Mouse (Mus musculus) CH12.LX (cell line): Measurements from ENCODE around the gene Ttn. TPM values are rescaled to one million over a fixed set of nuclear protein-coding genes. Genes with fewer than 3 reads are reported as not detected.
A peak's percentile ranks its signal among the peaks of the same experiment; 100 is the strongest.

ENCODE experiments used
- DNase-seq: peaks from one replicate; pipeline ENCODE4 v3.0.0-alpha.2; 2013; ENCODE audit errors: extremely low read depth
- H3K27ac ChIP-seq: 2 replicates; pipeline ENCODE4 v1.5.1; 2012; ENCODE audit warnings: low read depth, mild to moderate bottlenecking, control low read depth, moderate library complexity; ENCODE audit not compliant: insufficient read depth
- H3K27me3 ChIP-seq: replicated peaks from 2 replicates; pipeline ENCODE3; 2012; ENCODE audit warnings: inconsistent platforms
- H3K36me3 ChIP-seq, 2 experiments: replicated peaks in 1 of 2; 2 replicates each; pipeline versions ENCODE3 to v1.6.1; 2012; ENCODE audit warnings: inconsistent platforms in 1 of 2, low read length in 1 of 2, mild to moderate bottlenecking in 1 of 2, mixed read lengths in 1 of 2, moderate library complexity in 1 of 2; ENCODE audit not compliant: control insufficient read depth in 1 of 2, insufficient read depth in 1 of 2
- H3K4me1 ChIP-seq, 2 experiments: 2 replicates each; pipeline ENCODE4 v1.6.1; 2012; ENCODE audit warnings: inconsistent platforms in 1 of 2, moderate library complexity in 1 of 2; ENCODE audit not compliant: insufficient read depth in 2 of 2, control insufficient read depth in 1 of 2
- H3K4me2 ChIP-seq: 2 replicates; pipeline ENCODE4 v1.6.1; 2012; ENCODE audit warnings: low read depth, mild to moderate bottlenecking, control low read depth; ENCODE audit not compliant: poor library complexity, insufficient read depth, severe bottlenecking
- H3K4me3 ChIP-seq, 3 experiments: fragments of 150-350 bp in 1 of 3; sonication (generic) in 1 of 3; replicated peaks in 1 of 3; 2 replicates each; pipeline versions ENCODE3 to v1.5.1; 2011 to 2012; ENCODE audit warnings: low read depth in 2 of 3, low read length in 2 of 3, mild to moderate bottlenecking in 2 of 3, moderate library complexity in 2 of 3, control low read depth in 1 of 3, improper control_type of control experiment in 1 of 3, inconsistent platforms in 1 of 3, mixed read lengths in 1 of 3; ENCODE audit not compliant: poor library complexity in 1 of 3
- H3K79me2 ChIP-seq: replicated peaks from 2 replicates; pipeline ENCODE4 v1.6.1; 2012; ENCODE audit warnings: mild to moderate bottlenecking, moderate library complexity; ENCODE audit not compliant: control insufficient read depth, poor library complexity, insufficient read depth, severe bottlenecking; ENCODE audit errors: extremely low read depth
- H3K9ac ChIP-seq: 2 replicates; pipeline ENCODE4 v1.6.1; 2012; ENCODE audit warnings: low read depth, mild to moderate bottlenecking, control low read depth, moderate library complexity; ENCODE audit not compliant: insufficient read depth
- H3K9me3 ChIP-seq: replicated peaks from 2 replicates; pipeline ENCODE3; 2012; ENCODE audit warnings: low read length, inconsistent platforms, mixed read lengths
- BHLHE40 ChIP-seq: IDR thresholded peaks from 2 replicates; pipeline ENCODE4 v1.6.1; 2011; ENCODE audit warnings: mild to moderate bottlenecking, low read depth, low read length, improper control_type of control experiment
- CHD1 ChIP-seq: IDR thresholded peaks from 2 replicates; pipeline ENCODE4 v1.6.1; 2012; ENCODE audit warnings: low read depth, low read length, improper control_type of control experiment, inconsistent platforms
- CHD2 ChIP-seq: IDR thresholded peaks from 2 replicates; pipeline ENCODE4 v1.6.1; 2011; ENCODE audit warnings: low read length, improper control_type of control experiment
- CTCF ChIP-seq, 2 experiments: IDR thresholded peaks in 1 of 2; conservative IDR thresholded peaks in 1 of 2; 2 replicates each; pipeline ENCODE4 v1.5.1; 2011 to 2012; ENCODE audit warnings: low read depth in 2 of 2, low read length in 2 of 2, improper control_type of control experiment in 1 of 2, inconsistent platforms in 1 of 2, mild to moderate bottlenecking in 1 of 2, moderate library complexity in 1 of 2
- ELF1 ChIP-seq: IDR thresholded peaks from 2 replicates; pipeline ENCODE4 v1.6.1; 2014; ENCODE audit warnings: low read depth, mild to moderate bottlenecking, inconsistent platforms, low read length, improper control_type of control experiment
- EP300 ChIP-seq: IDR thresholded peaks from 2 replicates; pipeline ENCODE4 v1.6.1; 2011; ENCODE audit warnings: low read length, improper control_type of control experiment
- JUN ChIP-seq: IDR thresholded peaks from 2 replicates; pipeline ENCODE4 v1.6.1; 2011; ENCODE audit warnings: low read depth, mild to moderate bottlenecking, low read length, improper control_type of control experiment, moderate library complexity; ENCODE audit not compliant: insufficient read depth
- JUND ChIP-seq: conservative IDR thresholded peaks from 2 replicates; pipeline ENCODE4 v1.6.1; 2011; ENCODE audit warnings: low read depth, low read length, improper control_type of control experiment
- KAT2A ChIP-seq: IDR thresholded peaks from 2 replicates; pipeline ENCODE4 v1.6.1; 2012; ENCODE audit warnings: low read length, improper control_type of control experiment, inconsistent platforms; ENCODE audit not compliant: insufficient replicate concordance
- MAFK ChIP-seq: IDR thresholded peaks from 2 replicates; pipeline ENCODE4 v1.6.1; 2011; ENCODE audit warnings: low read length, improper control_type of control experiment; ENCODE audit not compliant: insufficient replicate concordance
- MAZ ChIP-seq: IDR thresholded peaks from 2 replicates; pipeline ENCODE4 v1.6.1; 2012; ENCODE audit warnings: low read depth, mild to moderate bottlenecking, inconsistent platforms, low read length, improper control_type of control experiment, moderate library complexity
- MXI1 ChIP-seq: IDR thresholded peaks from 2 replicates; pipeline ENCODE4 v1.6.1; 2011; ENCODE audit warnings: mild to moderate bottlenecking, low read depth, low read length, improper control_type of control experiment
- MYC ChIP-seq: IDR thresholded peaks from 2 replicates; pipeline ENCODE4 v1.6.1; 2011; ENCODE audit warnings: low read depth, mild to moderate bottlenecking, improper control_type of control experiment, low read length
- NELFE ChIP-seq: IDR thresholded peaks from 2 replicates; pipeline ENCODE4 v1.6.1; 2011; ENCODE audit warnings: low read depth, low read length, improper control_type of control experiment
- NRF1 ChIP-seq: IDR thresholded peaks from 2 replicates; pipeline ENCODE4 v1.6.1; 2014; ENCODE audit warnings: low read depth, mild to moderate bottlenecking, inconsistent platforms, low read length, improper control_type of control experiment, moderate library complexity
- POLR2A ChIP-seq: IDR thresholded peaks from 2 replicates; pipeline ENCODE4 v1.6.1; 2011; ENCODE audit warnings: low read depth, mild to moderate bottlenecking, improper control_type of control experiment, low read length
- POLR2AphosphoS2 ChIP-seq: IDR thresholded peaks from 2 replicates; pipeline ENCODE4 v1.6.1; 2011; ENCODE audit warnings: low read depth, low read length, improper control_type of control experiment
- RAD21 ChIP-seq: IDR thresholded peaks from 2 replicates; pipeline ENCODE4 v1.6.1; 2011; ENCODE audit warnings: low read depth, mild to moderate bottlenecking, low read length, improper control_type of control experiment, moderate library complexity
- SMC3 ChIP-seq: IDR thresholded peaks from 2 replicates; pipeline ENCODE4 v1.6.1; 2011; ENCODE audit warnings: low read depth, low read length, improper control_type of control experiment
- TBP ChIP-seq: conservative IDR thresholded peaks from 2 replicates; pipeline ENCODE4 v1.6.1; 2011; ENCODE audit warnings: low read depth, low read length, improper control_type of control experiment
- UBTF ChIP-seq: IDR thresholded peaks from 2 replicates; pipeline ENCODE4 v1.6.1; 2012; ENCODE audit warnings: low read depth, mild to moderate bottlenecking, inconsistent platforms, low read length, improper control_type of control experiment, moderate library complexity
- USF1 ChIP-seq: IDR thresholded peaks from 2 replicates; pipeline ENCODE4 v1.6.1; 2014; ENCODE audit warnings: low read depth, mild to moderate bottlenecking, inconsistent platforms, low read length, improper control_type of control experiment
- USF2 ChIP-seq: conservative IDR thresholded peaks from 2 replicates; pipeline ENCODE4 v1.6.1; 2011; ENCODE audit warnings: low read depth, low read length, improper control_type of control experiment
- ZC3H11A ChIP-seq: IDR thresholded peaks from 2 replicates; pipeline ENCODE4 v1.6.1; 2012; ENCODE audit warnings: low read depth, mild to moderate bottlenecking, inconsistent platforms, low read length, improper control_type of control experiment
- ZMIZ1 ChIP-seq: IDR thresholded peaks from 2 replicates; pipeline ENCODE4 v1.6.1; 2012; ENCODE audit warnings: low read depth, mild to moderate bottlenecking, inconsistent platforms, low read length, improper control_type of control experiment
- dilution Hi-C: fragments of 300-500 bp; cut with MboI; formaldehyde crosslinking; loops from 2 replicates; pipeline ENCODE4 v1.14.3; 2020; ENCODE audit warnings: low sequenced_read_pairs; ENCODE audit not compliant: extremely low pct_unique_long_range_greater_than_20kb, extremely low pct_ligation_motif_present
- in situ Hi-C: fragments of 300-500 bp; cut with MboI; formaldehyde crosslinking; loops from 3 replicates; pipeline ENCODE4 v1.14.3; 2019; ENCODE audit warnings: low sequenced_read_pairs, low pct_ligation_motif_present, low pct_unique_long_range_greater_than_20kb, mixed read lengths
- polyA plus RNA-seq: library from polyadenylated mRNA; unstranded; fragments of >175 nt; gene quantifications from 2 replicates; pipeline ENCODE4 v1.2.1, GENCODE M21; 2012; ENCODE audit warnings: low read depth; ENCODE audit not compliant: insufficient read length
- total RNA-seq, 2 experiments: library from RNA; depleted of rRNA; stranded (reverse); fragments of 300-350 nt in 1 of 2; fragments of >200 nt in 1 of 2; gene quantifications; 2 replicates each; pipeline ENCODE4 v1.2.3; 2012 to 2014

The Ttn gene
- total and polyA plus RNA-seq, 3 experiments, result 0.23 to 4.2 (median 0.60) TPM

- no peaks in the 10 kb centered on the region for H3K36me3 ChIP-seq
- TF ChIP-seq POLR2AphosphoS2, result no peak
- no peak for TF ChIP-seq ZMIZ1
- TF ChIP-seq TBP, result no peak
- no peak for TF ChIP-seq EP300
- no peak for TF ChIP-seq KAT2A
- H3K9me3 ChIP-seq, result no peaks in the 10 kb centered on the region
- H3K9ac ChIP-seq, result no peak overlapping the region
- no peaks in the 10 kb centered on the region for H3K79me2 ChIP-seq
- H3K4me2 ChIP-seq, result no peak overlapping the region
- dilution Hi-C loops (no loop called here), in situ Hi-C loops (no loop called here)
- H3K27me3 ChIP-seq, result no peaks in the 10 kb centered on the region
- H3K27ac ChIP-seq, result no peak overlapping the region
- no peaks in the 10 kb centered on the region for H3K4me1 ChIP-seq
- DNase-seq, result no peak
- H3K4me3 ChIP-seq, result no peak overlapping the region
These were observed 11.3 kb downstream of the Ttn start for GRCm38 (mm10) chr2:76971069-76971468.

DNA sequence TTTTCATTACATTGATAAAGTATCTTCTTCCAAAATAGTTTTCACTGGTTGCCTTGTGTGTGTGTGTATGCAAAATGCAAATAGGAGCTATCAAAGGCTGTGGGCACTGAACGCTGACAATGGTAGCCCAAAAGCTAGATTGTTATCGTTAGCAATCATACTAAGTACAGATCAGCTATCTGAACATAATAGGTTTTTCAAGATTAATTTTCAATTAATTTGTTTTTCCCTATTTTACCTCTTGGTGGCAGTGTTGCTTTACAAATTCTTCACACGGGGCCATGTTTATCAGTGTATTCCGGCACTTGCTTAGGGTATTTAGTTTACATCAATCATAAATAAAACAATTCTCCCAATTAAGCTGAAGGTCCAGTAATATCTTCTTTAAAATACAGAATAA lies 11.7 kb downstream of the Ttn start:
- dilution Hi-C loops, result no loop called here
- Histone ChIP-seq H3K4me1 (no peaks in the 10 kb centered on the region), H3K27ac (no peak overlapping the region), H3K9ac (no peak overlapping the region), H3K27me3 (no peaks in the 10 kb centered on the region), H3K9me3 (no peaks in the 10 kb centered on the region), H3K36me3 (no peaks in the 10 kb centered on the region), H3K79me2 (no peaks in the 10 kb centered on the region), H3K4me3 (no peak overlapping the region), H3K4me2 (no peak overlapping the region)
- in situ Hi-C loops, result no loop called here
- peak; percentile 29 for DNase-seq
- TF ChIP-seq CTCF (conservative IDR thresholded peaks at IDR 0.05 in 1 of 2, IDR thresholded peaks at IDR 0.05 in 1 of 2; ENCODE audit: low read depth in 2 of 2, low read length in 2 of 2) (peak; percentile 22 to 76; a peak in 3 of 4 replicates), RAD21 (peak; percentile 82), POLR2AphosphoS2 (no peak), CHD2 (no peak), CHD1 (no peak), JUN (no peak), TBP (no peak), SMC3 (peak; percentile 43), MYC (no peak), ELF1 (no peak)

- H3K9ac ChIP-seq, result no peak overlapping the region
- TF ChIP-seq BHLHE40 (no peak), POLR2A (no peak), MXI1 (no peak), RAD21 (no peak), ELF1 (no peak), UBTF (no peak), MAZ (no peak), CHD1 (no peak), MAFK (no peak), JUN (no peak), JUND (no peak), USF1 (no peak), NELFE (no peak), EP300 (no peak), ZC3H11A (no peak), NRF1 (no peak), ZMIZ1 (no peak), USF2 (no peak), CHD2 (no peak)
- TF ChIP-seq, all 38 proteins: peak for 0
- Histone ChIP-seq H3K27ac (no peak overlapping the region), H3K4me1 (no peaks in the 10 kb centered on the region), H3K4me2 (no peak overlapping the region), H3K36me3 (no peaks in the 10 kb centered on the region), H3K79me2 (no peaks in the 10 kb centered on the region), H3K9me3 (no peaks in the 10 kb centered on the region), H3K4me3 (no peak overlapping the region), H3K27me3 (no peaks in the 10 kb centered on the region)
- in situ Hi-C loops (no loop called here), dilution Hi-C loops (no loop called here)
- DNase-seq, result no peak
These were observed 12.1 kb downstream of the Ttn start for GRCm38 (mm10) chr2:76970204-76970603.
